Mouse (Mus musculus): ENCODE data around the gene Abca5.
"Not testable (repeated sequence)": the region's sequence is repeated elsewhere in the genome, so short reads cannot be mapped to it uniquely, and the experiment has no call there.

Abca5 gene

GRCm38 (mm10) chr11:110337289-110338245 is at the start of gene Abca5:
Gene Abca5, minus strand, starts transcription at chr11:110337716.
- DNase-seq (ENCODE audit: low read depth, low spot score) = peak; percentile 85

GRCm38 (mm10) chr11:110385487-110385886 is 48.0 kb upstream of the Abca5 start:
- no peak for DNase-seq (ENCODE audit: low read depth, low spot score)

GRCm38 (mm10) chr11:110380310-110380668 is 42.8 kb upstream of the Abca5 start:
- no peak for DNase-seq (ENCODE audit: low read depth, low spot score)

GRCm38 (mm10) chr11:110379661-110380309 is 42.3 kb upstream of the Abca5 start:
- peak; percentile 51 for DNase-seq (ENCODE audit: low read depth, low spot score)

GRCm38 (mm10) chr11:110374036-110374435 is 36.5 kb upstream of the Abca5 start:
- DNase-seq (ENCODE audit: low read depth, low spot score) = no peak

- no peak for DNase-seq (ENCODE audit: low read depth, low spot score)
These were observed 34.9 kb upstream of the Abca5 start for GRCm38 (mm10) chr11:110372266-110372954.

- DNase-seq (ENCODE audit: low read depth, low spot score) = no peak
These were observed 34.3 kb upstream of the Abca5 start for GRCm38 (mm10) chr11:110371827-110372226.

- peak; percentile 20 for DNase-seq (ENCODE audit: low read depth, low spot score)
These were observed 31.9 kb upstream of the Abca5 start for GRCm38 (mm10) chr11:110369312-110370019.

- DNase-seq (ENCODE audit: low read depth, low spot score) = no peak
These were observed 30.1 kb upstream of the Abca5 start for GRCm38 (mm10) chr11:110367638-110368037.

- no peak for DNase-seq (ENCODE audit: low read depth, low spot score)
These were observed 29.4 kb upstream of the Abca5 start for GRCm38 (mm10) chr11:110366902-110367301.

GRCm38 (mm10) chr11:110365016-110365415 is 27.5 kb upstream of the Abca5 start:
- peak; percentile 59 for DNase-seq (ENCODE audit: low read depth, low spot score)

- DNase-seq (ENCODE audit: low read depth, low spot score) = peak; percentile 20
These were observed 20.4 kb upstream of the Abca5 start for GRCm38 (mm10) chr11:110357756-110358551.

GRCm38 (mm10) chr11:110355131-110355530 is 17.6 kb upstream of the Abca5 start:
- DNase-seq (ENCODE audit: low read depth, low spot score) = not testable (repeated sequence)

- no peak for DNase-seq (ENCODE audit: low read depth, low spot score)
These were observed 16.7 kb upstream of the Abca5 start for GRCm38 (mm10) chr11:110354261-110354660.

GRCm38 (mm10) chr11:110348170-110348569 is 10.7 kb upstream of the Abca5 start:
- no peak for DNase-seq (ENCODE audit: low read depth, low spot score)

GRCm38 (mm10) chr11:110347768-110348167 is 10.3 kb upstream of the Abca5 start:
- DNase-seq (ENCODE audit: low read depth, low spot score) = no peak

GRCm38 (mm10) chr11:110336814-110337288 is 665 bp downstream of the Abca5 start:
- peak; percentile 23 for DNase-seq (ENCODE audit: low read depth, low spot score)

- no peak for DNase-seq (ENCODE audit: low read depth, low spot score)
These were observed 7.4 kb downstream of the Abca5 start for GRCm38 (mm10) chr11:110330093-110330492.

- DNase-seq (ENCODE audit: low read depth, low spot score) = no peak
These were observed 15.2 kb downstream of the Abca5 start for GRCm38 (mm10) chr11:110322266-110322665.

- no peak for DNase-seq (ENCODE audit: low read depth, low spot score)
These were observed 30.9 kb downstream of the Abca5 start for GRCm38 (mm10) chr11:110306475-110307168.
